22 mouse cellular contexts compared by ENCODE assay signal in genomic region chr1:74277883-74278537, GRCm38 (mm10). TPM values are rescaled to one million over a fixed set of nuclear protein-coding genes. Genes with fewer than 3 reads are reported as not detected.
DNase-seq lines count a peak whose midpoint lies in the region; ATAC-seq lines count a peak whose summit lies in the region.
"Had no signal": no experiment of that assay in that cellular context is flagged by ENCODE, and none has a peak within 500 bp of the region (broad histone marks: within the 10 kb centered on the region; RNA-seq: fewer than 3 reads in every experiment).

No protein-coding gene starts in this region.

- H3K27me3 ChIP-seq in embryonic facial prominence, embryonic 13.5 days: no peaks in the 10 kb centered on the region
- H3K27me3 ChIP-seq in embryonic facial prominence, embryonic 10.5 days (replicated peaks; ENCODE audit: low read depth, poor library complexity, severe bottlenecking): no peaks in the 10 kb centered on the region
- H3K27me3 ChIP-seq in intestine, embryonic 15.5 days (replicated peaks): no peaks in the 10 kb centered on the region
- H3K27me3 ChIP-seq in kidney, embryonic 15.5 days: no peaks in the 10 kb centered on the region
- H3K27me3 ChIP-seq: embryonic facial prominence, embryonic 12.5 days; hindbrain, embryonic 13.5 days; neural tube, embryonic 13.5 days had no signal

- no peak for ATAC-seq in embryonic facial prominence, embryonic 13.5 days (ENCODE audit: insufficient number of reproducible peaks, insufficient read depth, low FRiP score, low TSS enrichment, low read depth)
- ATAC-seq in intestine, embryonic 15.5 days: no peak
- peak; percentile 27 for ATAC-seq in kidney, embryonic 15.5 days (replicated peaks; ENCODE audit: low FRiP score)
- ATAC-seq in monocyte, adult 5-6 weeks (replicated peaks; ENCODE audit: insufficient number of reproducible peaks, low FRiP score, low TSS enrichment, poor library complexity, severe bottlenecking): no peak

- H3K4me1 ChIP-seq in embryonic facial prominence, embryonic 13.5 days: peaks cover 22% of the 10 kb centered on the region
- peaks cover 52% of the 10 kb centered on the region for H3K4me1 ChIP-seq in embryonic facial prominence, embryonic 10.5 days
- H3K4me1 ChIP-seq in intestine, embryonic 15.5 days (replicated peaks): peaks cover 50% of the 10 kb centered on the region
- peaks cover 53% of the 10 kb centered on the region for H3K4me1 ChIP-seq in kidney, embryonic 15.5 days

- DNase-seq in embryonic facial prominence, embryonic 10.5 days (ENCODE audit: low spot score): no peak
- peak; percentile 54 for DNase-seq in 3134 (ENCODE audit: extremely low read depth, insufficient read length, low spot score)
- DNase-seq in frontal cortex, postnatal 10 days (ENCODE audit: low spot score in 2 of 2): no peak
- no peak for DNase-seq in adrenal gland, postnatal 14 days
- DNase-seq: adrenal gland, adult 2 months; cerebellum, adult 11 months; heart, postnatal 14 days; lung, adult 2 months; lung, postnatal 36 days; right cerebral cortex, postnatal 4 days had no signal

- H3K27ac ChIP-seq in embryonic facial prominence, embryonic 13.5 days: no peak overlapping the region
- H3K27ac ChIP-seq in embryonic facial prominence, embryonic 10.5 days (replicated peaks): no peak overlapping the region
- H3K27ac ChIP-seq in intestine, embryonic 15.5 days: 0 out of 2 replicates have a peak overlapping the region, but pooled peaks have one; percentile 11
- peak overlapping the region; percentile 34 for H3K27ac ChIP-seq in kidney, embryonic 15.5 days
- H3K27ac ChIP-seq: embryonic facial prominence, embryonic 12.5 days; hindbrain, embryonic 13.5 days; neural tube, embryonic 13.5 days had no signal

- no peaks in the 10 kb centered on the region for H3K9me3 ChIP-seq in embryonic facial prominence, embryonic 13.5 days
- no peaks in the 10 kb centered on the region for H3K9me3 ChIP-seq in embryonic facial prominence, embryonic 10.5 days
- H3K9me3 ChIP-seq in intestine, embryonic 15.5 days: no peaks in the 10 kb centered on the region
- H3K9me3 ChIP-seq in kidney, embryonic 15.5 days (replicated peaks): no peaks in the 10 kb centered on the region
- H3K9me3 ChIP-seq: embryonic facial prominence, embryonic 12.5 days; hindbrain, embryonic 13.5 days; neural tube, embryonic 13.5 days had no signal

- H3K4me3 ChIP-seq in embryonic facial prominence, embryonic 13.5 days: no peak overlapping the region
- H3K4me3 ChIP-seq in embryonic facial prominence, embryonic 10.5 days: no peak overlapping the region
- no peak overlapping the region for H3K4me3 ChIP-seq in intestine, embryonic 15.5 days (replicated peaks)
- no peak overlapping the region for H3K4me3 ChIP-seq in kidney, embryonic 15.5 days (replicated peaks)
- H3K4me3 ChIP-seq: embryonic facial prominence, embryonic 12.5 days; hindbrain, embryonic 13.5 days; neural tube, embryonic 13.5 days had no signal

- peaks cover 46% of the 10 kb centered on the region for H3K36me3 ChIP-seq in embryonic facial prominence, embryonic 13.5 days
- peaks cover 47% of the 10 kb centered on the region for H3K36me3 ChIP-seq in embryonic facial prominence, embryonic 10.5 days (replicated peaks)
- peaks cover 31% of the 10 kb centered on the region for H3K36me3 ChIP-seq in intestine, embryonic 15.5 days
- H3K36me3 ChIP-seq in kidney, embryonic 15.5 days: peaks cover 46% of the 10 kb centered on the region

- H3K4me2 ChIP-seq in embryonic facial prominence, embryonic 13.5 days: no peak overlapping the region
- peak overlapping the region; percentile 41 for H3K4me2 ChIP-seq in intestine, embryonic 15.5 days (replicated peaks)
- peak overlapping the region; percentile 7; the same call in 1 of the 2 replicates for H3K4me2 ChIP-seq in kidney, embryonic 15.5 days
- H3K4me2 ChIP-seq: embryonic facial prominence, embryonic 12.5 days; hindbrain, embryonic 13.5 days; neural tube, embryonic 13.5 days had no signal

- H3K9ac ChIP-seq in embryonic facial prominence, embryonic 13.5 days: 0 out of 2 replicates have a peak overlapping the region, but pooled peaks have one; percentile 16
- no peak overlapping the region; the same call in 1 of the 2 replicates for H3K9ac ChIP-seq in intestine, embryonic 15.5 days
- H3K9ac ChIP-seq in kidney, embryonic 15.5 days: 0 out of 2 replicates have a peak overlapping the region, but pooled peaks have one; percentile 14
- H3K9ac ChIP-seq: embryonic facial prominence, embryonic 12.5 days; hindbrain, embryonic 13.5 days; neural tube, embryonic 13.5 days had no signal

- 61% methylated on average over 8 of the region's 8 CpGs for WGBS in embryonic facial prominence, embryonic 13.5 days
- WGBS in embryonic facial prominence, embryonic 10.5 days: 62% methylated on average over 8 of the region's 8 CpGs
- whole genome bisulfite sequencing in intestine, embryonic 15.5 days: 35% methylated on average over 8 of the region's 8 CpGs
- 29% methylated on average over 8 of the region's 8 CpGs for WGBS in kidney, embryonic 15.5 days

RNA-seq across cellular contexts. Expression of gene Gpbar1, which starts 0.3 kb away (rescaled TPM):
- 0.20 and 0.33 TPM in 2 replicates for polyA plus RNA-seq in embryonic facial prominence, embryonic 13.5 days (2015; fragmentation: Nextera tagmentation; extraction: Ambion mirVana)
- 0.41 and 0.70 TPM in 2 replicates for polyA plus RNA-seq in embryonic facial prominence, embryonic 10.5 days (2016; fragmentation: Nextera tagmentation; extraction: Ambion mirVana)
- polyA plus RNA-seq in intestine, embryonic 15.5 days (2015; fragmentation: Nextera tagmentation; extraction: Ambion mirVana): 3.1 and 3.3 TPM in 2 replicates
- polyA plus RNA-seq in kidney, embryonic 15.5 days (2015; fragmentation: Nextera tagmentation; extraction: Ambion mirVana): 1.7 and 2.1 TPM in 2 replicates
- not detected in 3 replicates for total RNA-seq in monocyte, adult 5-6 weeks (2017)
- total RNA-seq in adrenal gland, postnatal 14 days (2021): not detected in 2 replicates
- total RNA-seq: adrenal gland, adult 2 months; gastrocnemius, adult 8-10 months; heart, adult 8-10 months; heart, postnatal 14 days; layer of hippocampus, postnatal 25 days; left cerebral cortex, postnatal 36 days; liver, adult 2 months had no signal
- polyA plus RNA-seq: embryonic facial prominence, embryonic 12.5 days; neural tube, embryonic 13.5 days had no signal

RNA-seq across cellular contexts. Expression of gene Aamp, which starts 6.5 kb away (rescaled TPM):
- 224 and 225 TPM in 2 replicates for polyA plus RNA-seq in embryonic facial prominence, embryonic 13.5 days (2015; fragmentation: Nextera tagmentation; extraction: Ambion mirVana)
- polyA plus RNA-seq in embryonic facial prominence, embryonic 10.5 days (2016; fragmentation: Nextera tagmentation; extraction: Ambion mirVana): 259 and 262 TPM in 2 replicates
- 225 and 244 TPM in 2 replicates for polyA plus RNA-seq in intestine, embryonic 15.5 days (2015; fragmentation: Nextera tagmentation; extraction: Ambion mirVana)
- polyA plus RNA-seq in kidney, embryonic 15.5 days (2015; fragmentation: Nextera tagmentation; extraction: Ambion mirVana): 267 and 283 TPM in 2 replicates
- 105 to 159 TPM (median 131 TPM) in 3 replicates for total RNA-seq in monocyte, adult 5-6 weeks (2017)
- 155 and 165 TPM in 2 replicates for total RNA-seq in adrenal gland, postnatal 14 days (2021)

RNA-seq across cellular contexts. Expression of gene Pnkd, which starts 6.7 kb away (rescaled TPM):
- polyA plus RNA-seq in embryonic facial prominence, embryonic 13.5 days (2015; fragmentation: Nextera tagmentation; extraction: Ambion mirVana): 95.1 and 112 TPM in 2 replicates
- polyA plus RNA-seq in embryonic facial prominence, embryonic 10.5 days (2016; fragmentation: Nextera tagmentation; extraction: Ambion mirVana): 108 and 109 TPM in 2 replicates
- polyA plus RNA-seq in intestine, embryonic 15.5 days (2015; fragmentation: Nextera tagmentation; extraction: Ambion mirVana): 120 and 127 TPM in 2 replicates
- polyA plus RNA-seq in kidney, embryonic 15.5 days (2015; fragmentation: Nextera tagmentation; extraction: Ambion mirVana): 138 and 139 TPM in 2 replicates
- total RNA-seq in monocyte, adult 5-6 weeks (2017): 14.7 to 18.6 TPM (median 17.1 TPM) in 3 replicates
- 111 and 115 TPM in 2 replicates for total RNA-seq in adrenal gland, postnatal 14 days (2021)

RNA-seq across cellular contexts. Expression of gene Tmbim1, which starts 27.4 kb away (rescaled TPM):
- polyA plus RNA-seq in embryonic facial prominence, embryonic 13.5 days (2015; fragmentation: Nextera tagmentation; extraction: Ambion mirVana): 28.4 and 29.4 TPM in 2 replicates
- 12.4 and 12.5 TPM in 2 replicates for polyA plus RNA-seq in embryonic facial prominence, embryonic 10.5 days (2016; fragmentation: Nextera tagmentation; extraction: Ambion mirVana)
- 54.9 and 64.3 TPM in 2 replicates for polyA plus RNA-seq in intestine, embryonic 15.5 days (2015; fragmentation: Nextera tagmentation; extraction: Ambion mirVana)
- polyA plus RNA-seq in kidney, embryonic 15.5 days (2015; fragmentation: Nextera tagmentation; extraction: Ambion mirVana): 25.6 and 31.2 TPM in 2 replicates
- 15.8 to 20.8 TPM (median 19.0 TPM) in 3 replicates for total RNA-seq in monocyte, adult 5-6 weeks (2017)
- total RNA-seq in adrenal gland, postnatal 14 days (2021): 66.7 and 82.3 TPM in 2 replicates

RNA-seq across cellular contexts. Expression of gene Arpc2, which starts 42.1 kb away (rescaled TPM):
- 400 and 419 TPM in 2 replicates for polyA plus RNA-seq in embryonic facial prominence, embryonic 13.5 days (2015; fragmentation: Nextera tagmentation; extraction: Ambion mirVana)
- polyA plus RNA-seq in embryonic facial prominence, embryonic 10.5 days (2016; fragmentation: Nextera tagmentation; extraction: Ambion mirVana): 359 and 369 TPM in 2 replicates
- 518 and 584 TPM in 2 replicates for polyA plus RNA-seq in intestine, embryonic 15.5 days (2015; fragmentation: Nextera tagmentation; extraction: Ambion mirVana)
- 446 and 449 TPM in 2 replicates for polyA plus RNA-seq in kidney, embryonic 15.5 days (2015; fragmentation: Nextera tagmentation; extraction: Ambion mirVana)
- total RNA-seq in monocyte, adult 5-6 weeks (2017): 755 to 1,060 TPM (median 1,019 TPM) in 3 replicates
- 177 and 194 TPM in 2 replicates for total RNA-seq in adrenal gland, postnatal 14 days (2021)

Comparison
In these comparisons a context has a peak if more than half of its experiments do, and no peak if none do; other contexts are left out.
1. H3K27ac ChIP-seq: peak in intestine, embryonic 15.5 days (single experiment) and kidney, embryonic 15.5 days (single experiment); none in embryonic facial prominence, embryonic 13.5 days (single experiment) and embryonic facial prominence, embryonic 10.5 days (single experiment).